Mouse (Mus musculus): ENCODE results near the gene Polr2e. TPM values are rescaled to one million over a fixed set of nuclear protein-coding genes. Genes with fewer than 3 reads are reported as not detected.

Polr2e gene
- polyA plus RNA-seq, 1 experiment from 2014 or later: 308 TPM

GRCm38 (mm10) chr10:80020603-80021319 is 18.8 kb downstream of the Polr2e start:
- no peak overlapping the region for H3K4me3 ChIP-seq (ENCODE audit: low read depth, low read length)
- H3K27me3 ChIP-seq (ENCODE audit: control insufficient read depth, insufficient read depth, low read length): peaks cover 7% of the 10 kb centered on the region; the same call in 1 of the 2 replicates
- peaks cover 4% of the 10 kb centered on the region; the same call in 1 of the 2 replicates for H3K36me3 ChIP-seq (ENCODE audit: control insufficient read depth, insufficient read depth, low read length)
- H3K4me2 ChIP-seq (ENCODE audit: low read depth, severe bottlenecking): peak overlapping the region; percentile 60; the same call in 1 of the 2 replicates
- H3K4me1 ChIP-seq (ENCODE audit: control insufficient read depth, insufficient read depth, low read length): peaks cover 10% of the 10 kb centered on the region
- no peak overlapping the region for H3K9ac ChIP-seq (ENCODE audit: low read length)
- 84% methylated on average over 18 of the region's 18 CpGs for whole genome bisulfite sequencing
- no peak for ATAC-seq (ENCODE audit: insufficient number of reproducible peaks, low FRiP score, low TSS enrichment, low read depth)
- no peak for DNase-seq (ENCODE audit: low spot score)
- H3K27ac ChIP-seq (replicated peaks; ENCODE audit: low read depth, low read length): no peak overlapping the region
- no peaks in the 10 kb centered on the region for H3K9me3 ChIP-seq (ENCODE audit: control insufficient read depth, low read length)

GRCm38 (mm10) chr10:80020191-80020590 is 19.4 kb downstream of the Polr2e start:
- peaks cover 10% of the 10 kb centered on the region for H3K27me3 ChIP-seq (ENCODE audit: control insufficient read depth, insufficient read depth, low read length)
- no peaks in the 10 kb centered on the region for H3K9me3 ChIP-seq (ENCODE audit: control insufficient read depth, low read length)
- H3K27ac ChIP-seq (replicated peaks; ENCODE audit: low read depth, low read length): no peak overlapping the region
- DNase-seq (ENCODE audit: low spot score) (no peak), ATAC-seq (ENCODE audit: insufficient number of reproducible peaks, low FRiP score, low TSS enrichment, low read depth) (no peak)
- H3K4me2 ChIP-seq (ENCODE audit: low read depth, severe bottlenecking): peak overlapping the region; percentile 60
- H3K36me3 ChIP-seq (ENCODE audit: control insufficient read depth, insufficient read depth, low read length): peaks cover 4% of the 10 kb centered on the region; the same call in 1 of the 2 replicates
- H3K4me3 ChIP-seq (ENCODE audit: low read depth, low read length): peak overlapping the region; percentile 32
- H3K4me1 ChIP-seq (ENCODE audit: control insufficient read depth, insufficient read depth, low read length): peaks cover 10% of the 10 kb centered on the region
- peak overlapping the region; percentile 76 for H3K9ac ChIP-seq (ENCODE audit: low read length)
- 23% methylated on average over 11 of the region's 11 CpGs for WGBS

GRCm38 (mm10) chr10:80019471-80020131 is 20.0 kb downstream of the Polr2e start:
- DNase-seq (ENCODE audit: low spot score) (peak; percentile 75), ATAC-seq (ENCODE audit: insufficient number of reproducible peaks, low FRiP score, low TSS enrichment, low read depth) (peak; percentile 58)
- Histone ChIP-seq H3K4me2 (ENCODE audit: low read depth, severe bottlenecking) (peak overlapping the region; percentile 60), H3K27ac (replicated peaks; ENCODE audit: low read depth, low read length) (0 out of 2 replicates have a peak overlapping the region, but pooled peaks have one; percentile 45), H3K9me3 (ENCODE audit: control insufficient read depth, low read length) (no peaks in the 10 kb centered on the region), H3K36me3 (ENCODE audit: control insufficient read depth, insufficient read depth, low read length) (peaks cover 4% of the 10 kb centered on the region; the same call in 1 of the 2 replicates), H3K4me3 (ENCODE audit: low read depth, low read length) (peak overlapping the region; percentile 32), H3K4me1 (ENCODE audit: control insufficient read depth, insufficient read depth, low read length) (peaks cover 10% of the 10 kb centered on the region), H3K9ac (ENCODE audit: low read length) (peak overlapping the region; percentile 76), H3K27me3 (ENCODE audit: control insufficient read depth, insufficient read depth, low read length) (peaks cover 16% of the 10 kb centered on the region)
- 2% methylated on average over 20 of the region's 20 CpGs for WGBS

- ATAC-seq (ENCODE audit: insufficient number of reproducible peaks, low FRiP score, low TSS enrichment, low read depth) (peak; percentile 36; the same call in 1 of the 2 replicates), DNase-seq (ENCODE audit: low spot score) (peak; percentile 42)
- Histone ChIP-seq H3K9ac (ENCODE audit: low read length) (0 out of 2 replicates have a peak overlapping the region, but pooled peaks have one; percentile 12), H3K4me3 (ENCODE audit: low read depth, low read length) (no peak overlapping the region), H3K27me3 (ENCODE audit: control insufficient read depth, insufficient read depth, low read length) (peaks cover 24% of the 10 kb centered on the region), H3K4me2 (ENCODE audit: low read depth, severe bottlenecking) (peak overlapping the region; percentile 60; the same call in 1 of the 2 replicates), H3K4me1 (ENCODE audit: control insufficient read depth, insufficient read depth, low read length) (peaks cover 10% of the 10 kb centered on the region), H3K36me3 (ENCODE audit: control insufficient read depth, insufficient read depth, low read length) (peaks cover 4% of the 10 kb centered on the region; the same call in 1 of the 2 replicates), H3K27ac (replicated peaks; ENCODE audit: low read depth, low read length) (no peak overlapping the region), H3K9me3 (ENCODE audit: control insufficient read depth, low read length) (no peaks in the 10 kb centered on the region)
- 5% methylated on average over 14 of the region's 15 CpGs for WGBS
These were observed 20.8 kb downstream of the Polr2e start for GRCm38 (mm10) chr10:80018739-80019297.

GRCm38 (mm10) chr10:80017771-80018170 is 21.8 kb downstream of the Polr2e start:
- H3K36me3 ChIP-seq (ENCODE audit: control insufficient read depth, insufficient read depth, low read length): peaks cover 4% of the 10 kb centered on the region; the same call in 1 of the 2 replicates
- no peak overlapping the region for H3K4me3 ChIP-seq (ENCODE audit: low read depth, low read length)
- H3K9ac ChIP-seq (ENCODE audit: low read length): no peak overlapping the region
- H3K4me2 ChIP-seq (ENCODE audit: low read depth, severe bottlenecking): no peak overlapping the region
- 77% methylated on average over 14 of the region's 14 CpGs for WGBS
- no peaks in the 10 kb centered on the region for H3K9me3 ChIP-seq (ENCODE audit: control insufficient read depth, low read length)
- peaks cover 35% of the 10 kb centered on the region for H3K27me3 ChIP-seq (ENCODE audit: control insufficient read depth, insufficient read depth, low read length)
- H3K4me1 ChIP-seq (ENCODE audit: control insufficient read depth, insufficient read depth, low read length): peaks cover 10% of the 10 kb centered on the region
- H3K27ac ChIP-seq (replicated peaks; ENCODE audit: low read depth, low read length): no peak overlapping the region
- no peak for ATAC-seq (ENCODE audit: insufficient number of reproducible peaks, low FRiP score, low TSS enrichment, low read depth)
- no peak for DNase-seq (ENCODE audit: low spot score)

- H3K4me1 ChIP-seq (ENCODE audit: control insufficient read depth, insufficient read depth, low read length): peaks cover 10% of the 10 kb centered on the region
- no peak overlapping the region for H3K4me3 ChIP-seq (ENCODE audit: low read depth, low read length)
- DNase-seq (ENCODE audit: low spot score) (no peak), ATAC-seq (ENCODE audit: insufficient number of reproducible peaks, low FRiP score, low TSS enrichment, low read depth) (no peak)
- H3K9ac ChIP-seq (ENCODE audit: low read length): no peak overlapping the region
- H3K27ac ChIP-seq (replicated peaks; ENCODE audit: low read depth, low read length): no peak overlapping the region
- peaks cover 39% of the 10 kb centered on the region for H3K27me3 ChIP-seq (ENCODE audit: control insufficient read depth, insufficient read depth, low read length)
- no peak overlapping the region for H3K4me2 ChIP-seq (ENCODE audit: low read depth, severe bottlenecking)
- H3K36me3 ChIP-seq (ENCODE audit: control insufficient read depth, insufficient read depth, low read length): peaks cover 4% of the 10 kb centered on the region; the same call in 1 of the 2 replicates
- H3K9me3 ChIP-seq (ENCODE audit: control insufficient read depth, low read length): no peaks in the 10 kb centered on the region
- WGBS: 75% methylated on average over 3 of the region's 3 CpGs
These were observed 22.2 kb downstream of the Polr2e start for GRCm38 (mm10) chr10:80017361-80017760.

GRCm38 (mm10) chr10:80016931-80017330 is 22.7 kb downstream of the Polr2e start:
- 89% methylated on average over 10 of the region's 10 CpGs for WGBS
- H3K36me3 ChIP-seq (ENCODE audit: control insufficient read depth, insufficient read depth, low read length): no peaks in the 10 kb centered on the region; the same call in 1 of the 2 replicates
- H3K9me3 ChIP-seq (ENCODE audit: control insufficient read depth, low read length): no peaks in the 10 kb centered on the region
- no peak for DNase-seq (ENCODE audit: low spot score)
- peaks cover 43% of the 10 kb centered on the region for H3K27me3 ChIP-seq (ENCODE audit: control insufficient read depth, insufficient read depth, low read length)
- no peak overlapping the region for H3K4me3 ChIP-seq (ENCODE audit: low read depth, low read length)
- H3K4me2 ChIP-seq (ENCODE audit: low read depth, severe bottlenecking): no peak overlapping the region
- peaks cover 10% of the 10 kb centered on the region for H3K4me1 ChIP-seq (ENCODE audit: control insufficient read depth, insufficient read depth, low read length)
- H3K27ac ChIP-seq (replicated peaks; ENCODE audit: low read depth, low read length): no peak overlapping the region
- no peak overlapping the region; the same call in 1 of the 2 replicates for H3K9ac ChIP-seq (ENCODE audit: low read length)
- ATAC-seq (ENCODE audit: insufficient number of reproducible peaks, low FRiP score, low TSS enrichment, low read depth): no peak

GRCm38 (mm10) chr10:80016511-80016910 is 23.1 kb downstream of the Polr2e start, which contains the start of gene Arhgap45:
Gene Arhgap45 (plus strand): TSS chr10:80016653.
- H3K4me3 ChIP-seq (ENCODE audit: low read depth, low read length): no peak within 1 kb of the TSS
- H3K27ac ChIP-seq (replicated peaks; ENCODE audit: low read depth, low read length): no peak within 1 kb of the TSS
- no peak for DNase-seq (ENCODE audit: low spot score)

More at GRCm38 (mm10) chr10:80016511-80016910, 23.1 kb downstream of the Polr2e start, which contains the start of gene Arhgap45:
- Histone ChIP-seq H3K4me1 (ENCODE audit: control insufficient read depth, insufficient read depth, low read length) (peaks cover 10% of the 10 kb centered on the region), H3K27me3 (ENCODE audit: control insufficient read depth, insufficient read depth, low read length) (peaks cover 45% of the 10 kb centered on the region), H3K4me2 (ENCODE audit: low read depth, severe bottlenecking) (no peak within 1 kb of the TSS), H3K36me3 (ENCODE audit: control insufficient read depth, insufficient read depth, low read length) (no peaks in the 10 kb centered on the region; the same call in 1 of the 2 replicates), H3K9ac (ENCODE audit: low read length) (no peak within 1 kb of the TSS; the same call in 1 of the 2 replicates), H3K9me3 (ENCODE audit: control insufficient read depth, low read length) (no peaks in the 10 kb centered on the region)
- no peak for ATAC-seq (ENCODE audit: insufficient number of reproducible peaks, low FRiP score, low TSS enrichment, low read depth)
- WGBS: 61% methylated on average over 11 of the region's 11 CpGs
